Mouse (Mus musculus): Measurements from ENCODE around the gene Gm21961.
A peak's percentile ranks its signal among the peaks of the same experiment; 100 is the strongest.
"Not testable (repeated sequence)": the region's sequence is repeated elsewhere in the genome, so short reads cannot be mapped to it uniquely, and the experiment has no call there.

Gm21961 gene

DNA sequence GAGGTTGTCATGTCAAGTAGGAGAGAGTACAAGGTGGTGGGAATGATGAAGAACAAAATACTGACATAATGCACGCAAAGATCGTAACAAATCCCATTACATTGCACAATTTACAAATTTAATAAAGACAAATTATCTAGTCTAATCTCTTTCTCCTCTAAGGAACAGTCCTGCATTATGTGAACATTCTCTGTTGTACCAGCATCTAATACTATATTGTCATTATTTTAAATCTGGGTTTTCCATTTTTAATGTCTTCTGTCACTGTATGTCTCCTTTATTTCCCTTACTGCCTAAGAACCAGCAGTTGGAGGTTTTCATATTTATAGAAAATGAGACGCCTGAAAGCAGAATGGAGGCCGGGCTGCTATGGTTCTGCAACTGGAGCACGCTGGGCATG, at the start of gene Gm21961:
Gene Gm21961, minus strand, starts transcription at position 101 of the 400 bp plus-strand sequence.
- no peak for DNase-seq (ENCODE audit: low spot score in 2 of 2)

DNA sequence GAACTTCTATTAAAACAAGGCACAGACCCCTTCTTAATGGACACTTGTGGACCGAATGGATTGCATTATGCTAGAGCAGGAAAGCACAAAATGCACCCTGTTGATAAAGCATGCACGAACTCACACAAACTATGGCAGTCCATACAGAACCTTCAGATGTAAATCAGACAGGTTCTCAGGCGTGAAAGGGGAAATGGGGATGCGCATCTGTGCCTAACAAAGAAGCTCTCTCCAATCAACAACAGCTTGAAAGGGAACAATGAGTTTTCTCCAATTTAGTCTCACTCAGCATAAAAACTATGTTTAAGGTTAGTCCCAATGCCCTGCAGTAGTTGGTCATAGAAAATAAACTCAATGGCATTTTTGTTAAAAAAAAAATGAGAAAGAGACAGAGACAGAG, 27.3 kb upstream of the Gm21961 start:
- no peak for DNase-seq (ENCODE audit: low spot score in 2 of 2)

GRCm38 (mm10) chr15:65039216-65039615, 24.5 kb upstream of the Gm21961 start:
- not testable (repeated sequence) for DNase-seq (ENCODE audit: low spot score in 2 of 2)

- DNase-seq (ENCODE audit: low spot score in 2 of 2), result no peak
Observed at GRCm38 (mm10) chr15:65017971-65018370, 3.3 kb upstream of the Gm21961 start.

- peak; percentile 3 to 7 for DNase-seq (ENCODE audit: low spot score in 2 of 2)
Observed at GRCm38 (mm10) chr15:65006177-65006576, 8.5 kb downstream of the Gm21961 start.

DNA sequence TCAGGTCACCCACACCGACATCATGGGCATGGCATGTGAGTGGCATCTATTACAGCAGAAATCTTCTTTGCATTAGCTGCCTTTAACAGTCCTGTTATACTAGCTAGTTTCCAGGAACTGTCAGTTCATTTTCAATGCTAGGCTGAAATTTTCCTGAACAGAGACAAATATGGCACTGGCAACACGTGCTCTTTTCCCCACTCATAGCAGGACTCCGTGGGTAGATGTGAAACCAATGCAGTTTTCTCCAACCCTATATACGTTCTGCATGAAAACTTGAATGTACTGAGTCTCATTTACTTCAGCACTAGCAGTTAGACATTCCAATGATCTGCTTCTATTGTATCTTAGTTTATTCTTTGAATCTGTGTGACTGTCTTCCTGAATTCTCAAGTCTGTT, 20.2 kb downstream of the Gm21961 start:
- peak; percentile 5 to 6 for DNase-seq (ENCODE audit: low spot score in 2 of 2)

DNA sequence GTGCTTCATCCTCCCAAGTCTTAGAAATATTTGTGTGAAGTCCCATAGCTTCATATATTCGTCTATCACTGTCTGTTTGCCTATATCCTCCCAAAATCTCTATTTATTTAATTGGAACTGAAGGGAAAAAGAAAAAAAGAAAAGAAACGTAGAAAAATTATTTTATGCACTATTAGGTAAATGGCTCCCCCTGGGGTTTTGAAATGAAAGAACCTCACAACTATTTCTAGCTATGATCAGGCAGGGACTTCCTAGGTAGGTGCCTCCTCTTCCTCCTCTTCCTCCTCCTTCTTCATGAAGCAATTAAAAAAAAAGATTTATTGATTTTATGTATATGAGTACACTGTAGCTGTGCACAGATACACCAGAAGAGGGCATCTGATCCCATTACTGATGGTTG, 34.7 kb downstream of the Gm21961 start:
- DNase-seq (ENCODE audit: low spot score in 2 of 2), result no peak

DNA sequence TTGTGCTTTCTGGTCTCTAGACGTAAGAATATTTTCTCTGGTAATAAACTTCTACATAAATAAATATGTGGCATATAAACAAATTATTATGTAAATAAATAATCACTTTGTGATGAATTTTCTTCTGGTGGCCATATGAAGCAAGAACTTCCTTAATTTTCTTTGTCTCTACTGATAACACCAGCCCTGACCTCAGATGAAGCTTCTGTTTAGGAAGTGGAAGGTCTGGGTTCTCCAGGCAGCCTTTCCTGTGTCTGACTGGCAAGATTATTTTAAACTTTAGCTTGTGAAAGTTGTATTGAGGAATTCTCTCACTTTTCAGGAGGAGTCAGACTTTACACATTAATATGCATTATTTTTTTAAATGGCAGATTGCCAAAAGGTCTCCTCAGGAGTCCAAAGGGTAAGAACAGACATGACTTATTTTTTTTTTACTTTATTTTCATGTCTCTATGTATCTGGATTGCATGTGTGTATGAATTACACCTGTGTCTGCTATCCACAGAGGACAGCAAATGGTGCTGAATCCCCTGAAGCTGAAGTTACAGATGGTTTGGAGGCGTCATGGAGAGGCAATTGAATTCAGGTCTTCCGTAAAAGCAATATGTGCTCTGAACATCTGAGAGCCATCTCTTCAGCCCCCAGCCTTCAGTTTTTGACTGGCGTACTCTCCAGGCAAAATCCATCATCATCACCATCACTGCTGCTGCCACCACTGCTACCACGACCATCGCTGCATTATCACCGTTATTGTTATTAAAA, 38.5 kb downstream of the Gm21961 start:
- peak; percentile 17 to 19 for DNase-seq (ENCODE audit: low spot score in 2 of 2)

Data from right cerebral cortex, adult 2 months (tissue).